Mouse (Mus musculus): ENCODE measurements around the gene Scnn1b. TPM values are rescaled to one million over a fixed set of nuclear protein-coding genes. Genes with fewer than 3 reads are reported as not detected.

The Scnn1b gene
- total and polyA plus RNA-seq, 3 experiments, result 0.04 TPM; not detected in 2

GRCm38 (mm10) chr7:121947513-121947912, 82.7 kb downstream of the Scnn1b start:
- H3K9me3 ChIP-seq (replicated peaks; ENCODE audit: low read length), result no peaks in the 10 kb centered on the region
- no peak for DNase-seq (ENCODE audit: extremely low read depth)
- peaks cover 29 to 69% of the 10 kb centered on the region in 2 experiments for H3K36me3 ChIP-seq (replicated peaks in 1 of 2; ENCODE audit: control insufficient read depth in 1 of 2, insufficient read depth in 1 of 2, low read length in 1 of 2)
- dilution Hi-C loops (cut with MboI; ENCODE audit: extremely low pct_ligation_motif_present, extremely low pct_unique_long_range_greater_than_20kb, low sequenced_read_pairs) (no loop called here), in situ Hi-C loops (cut with MboI; ENCODE audit: low pct_ligation_motif_present, low pct_unique_long_range_greater_than_20kb, low sequenced_read_pairs) (no loop called here)
- no peak overlapping the region for H3K4me3 ChIP-seq (replicated peaks in 1 of 3; ENCODE audit: low read depth in 2 of 3, low read length in 2 of 3, poor library complexity in 1 of 3)
- peaks cover 0 to 11% of the 10 kb centered on the region in 2 experiments; a peak in 2 of 4 replicates for H3K4me1 ChIP-seq (ENCODE audit: control insufficient read depth in 1 of 2, insufficient read depth in 2 of 2)
- TF ChIP-seq KAT2A (IDR thresholded peaks at IDR 0.05; ENCODE audit: insufficient replicate concordance, low read length) (no peak), ETS1 (conservative IDR thresholded peaks at IDR 0.05; ENCODE audit: low read depth, low read length) (no peak), SMC3 (IDR thresholded peaks at IDR 0.05; ENCODE audit: low read depth, low read length) (no peak), USF2 (conservative IDR thresholded peaks at IDR 0.05; ENCODE audit: low read depth, low read length) (no peak), TBP (conservative IDR thresholded peaks at IDR 0.05; ENCODE audit: low read depth, low read length) (no peak), IRF4 (IDR thresholded peaks at IDR 0.05; ENCODE audit: low read depth, low read length) (no peak), JUN (IDR thresholded peaks at IDR 0.05; ENCODE audit: insufficient read depth, low read depth, low read length) (no peak), MAZ (IDR thresholded peaks at IDR 0.05; ENCODE audit: low read depth, low read length) (no peak), UBTF (IDR thresholded peaks at IDR 0.05; ENCODE audit: low read depth, low read length) (no peak), SIN3A (IDR thresholded peaks at IDR 0.05; ENCODE audit: low read length) (no peak), CHD2 (IDR thresholded peaks at IDR 0.05; ENCODE audit: low read length) (no peak), ZC3H11A (IDR thresholded peaks at IDR 0.05; ENCODE audit: low read depth, low read length) (no peak), MEF2A (IDR thresholded peaks at IDR 0.05; ENCODE audit: borderline replicate concordance, low read depth, low read length) (no peak), MAFK (IDR thresholded peaks at IDR 0.05; ENCODE audit: insufficient replicate concordance, low read length) (no peak), POLR2AphosphoS2 (IDR thresholded peaks at IDR 0.05; ENCODE audit: low read depth, low read length) (no peak)
- no peak overlapping the region for H3K9ac ChIP-seq (ENCODE audit: insufficient read depth, low read depth)
- H3K27ac ChIP-seq (ENCODE audit: insufficient read depth, low read depth), result no peak overlapping the region
- H3K4me2 ChIP-seq (ENCODE audit: insufficient read depth, low read depth, poor library complexity, severe bottlenecking), result no peak overlapping the region
- no peaks in the 10 kb centered on the region for H3K27me3 ChIP-seq (replicated peaks)
- H3K79me2 ChIP-seq (replicated peaks; ENCODE audit: control insufficient read depth, extremely low read depth, insufficient read depth, poor library complexity, severe bottlenecking), result no peaks in the 10 kb centered on the region

GRCm38 (mm10) chr7:121954891-121955669, 90.2 kb downstream of the Scnn1b start:
- Histone ChIP-seq H3K9me3 (replicated peaks; ENCODE audit: low read length) (no peaks in the 10 kb centered on the region), H3K27me3 (replicated peaks) (no peaks in the 10 kb centered on the region), H3K27ac (ENCODE audit: insufficient read depth, low read depth) (no peak overlapping the region), H3K4me3 (replicated peaks in 1 of 3; ENCODE audit: low read depth in 2 of 3, low read length in 2 of 3, poor library complexity in 1 of 3) (no peak overlapping the region), H3K4me1 (ENCODE audit: control insufficient read depth in 1 of 2, insufficient read depth in 2 of 2) (no peaks in the 10 kb centered on the region), H3K79me2 (replicated peaks; ENCODE audit: control insufficient read depth, extremely low read depth, insufficient read depth, poor library complexity, severe bottlenecking) (no peaks in the 10 kb centered on the region), H3K4me2 (ENCODE audit: insufficient read depth, low read depth, poor library complexity, severe bottlenecking) (no peak overlapping the region), H3K36me3 (replicated peaks in 1 of 2; ENCODE audit: control insufficient read depth in 1 of 2, insufficient read depth in 1 of 2, low read length in 1 of 2) (peaks cover 30 to 71% of the 10 kb centered on the region in 2 experiments), H3K9ac (ENCODE audit: insufficient read depth, low read depth) (no peak overlapping the region)
- dilution Hi-C loops (cut with MboI; ENCODE audit: extremely low pct_ligation_motif_present, extremely low pct_unique_long_range_greater_than_20kb, low sequenced_read_pairs) (no loop called here), in situ Hi-C loops (cut with MboI; ENCODE audit: low pct_ligation_motif_present, low pct_unique_long_range_greater_than_20kb, low sequenced_read_pairs) (no loop called here)
- TF ChIP-seq USF1 (IDR thresholded peaks at IDR 0.05; ENCODE audit: low read depth, low read length) (no peak), TCF12 (IDR thresholded peaks at IDR 0.05; ENCODE audit: low read depth, low read length) (no peak), CHD1 (IDR thresholded peaks at IDR 0.05; ENCODE audit: low read depth, low read length) (no peak), UBTF (IDR thresholded peaks at IDR 0.05; ENCODE audit: low read depth, low read length) (no peak)
- DNase-seq (ENCODE audit: extremely low read depth), result no peak
